Mouse (Mus musculus) neural tube, embryonic 13.5 days (tissue): ENCODE measurements at regions not wholly inside any gene's neighbourhood (a gene's known extent, or its start where the extent isn't known, plus 50 kb on each side); places are given as distances from the start of the nearest gene placed in this dataset.
A peak's percentile ranks its signal among the peaks of the same experiment; 100 is the strongest.
"Not testable (repeated sequence)": the region's sequence is repeated elsewhere in the genome, so short reads cannot be mapped to it uniquely, and the experiment has no call there.

Experiments used
- ATAC-seq: fragments of 200-750 bp; cut with Nextera tagmentation; 2 replicates; pipeline ENCODE4 v1.8.0; 2017; ENCODE audit warnings: low read depth, mild to moderate bottlenecking, moderate TSS enrichment, moderate library complexity
- H3K27ac ChIP-seq: fragments of 300-500 bp; sonication (generic); replicated peaks from 2 replicates; pipeline ENCODE4 v1.5.1; 2015; ENCODE audit warnings: moderate library complexity, mild to moderate bottlenecking, inconsistent platforms
- H3K27me3 ChIP-seq: fragments of 300-500 bp; sonication (generic); 2 replicates; pipeline ENCODE4 v1.6.1; 2015; ENCODE audit warnings: mild to moderate bottlenecking, inconsistent platforms
- H3K36me3 ChIP-seq: fragments of 300-500 bp; sonication (generic); 2 replicates; pipeline ENCODE4 v1.6.1; 2015; ENCODE audit warnings: mild to moderate bottlenecking, inconsistent platforms
- H3K4me1 ChIP-seq: fragments of 300-500 bp; sonication (generic); replicated peaks from 2 replicates; pipeline ENCODE4 v1.6.1; 2015; ENCODE audit warnings: inconsistent platforms
- H3K4me2 ChIP-seq: fragments of 300-500 bp; sonication (generic); 2 replicates; pipeline ENCODE4 v1.6.1; 2015; ENCODE audit warnings: inconsistent platforms, mild to moderate bottlenecking, moderate library complexity
- H3K4me3 ChIP-seq: fragments of 300-500 bp; sonication (generic); 2 replicates; pipeline ENCODE4 v1.5.1; 2015; ENCODE audit warnings: mild to moderate bottlenecking, inconsistent platforms
- H3K9ac ChIP-seq: fragments of 300-500 bp; sonication (generic); 2 replicates; pipeline ENCODE4 v1.6.1; 2015; ENCODE audit warnings: moderate library complexity, mild to moderate bottlenecking, inconsistent platforms
- H3K9me3 ChIP-seq: fragments of 300-500 bp; sonication (generic); 2 replicates; pipeline ENCODE4 v1.6.1; 2016; ENCODE audit warnings: inconsistent platforms
- WGBS: fragments of 180-500 bp; shearing (Covaris S2); methylation state at CpG from one replicate; pipeline ENCODE4 v1.1.7; 2015; 5-methylcytosine and 5-hydroxymethylcytosine counted together

DNA sequence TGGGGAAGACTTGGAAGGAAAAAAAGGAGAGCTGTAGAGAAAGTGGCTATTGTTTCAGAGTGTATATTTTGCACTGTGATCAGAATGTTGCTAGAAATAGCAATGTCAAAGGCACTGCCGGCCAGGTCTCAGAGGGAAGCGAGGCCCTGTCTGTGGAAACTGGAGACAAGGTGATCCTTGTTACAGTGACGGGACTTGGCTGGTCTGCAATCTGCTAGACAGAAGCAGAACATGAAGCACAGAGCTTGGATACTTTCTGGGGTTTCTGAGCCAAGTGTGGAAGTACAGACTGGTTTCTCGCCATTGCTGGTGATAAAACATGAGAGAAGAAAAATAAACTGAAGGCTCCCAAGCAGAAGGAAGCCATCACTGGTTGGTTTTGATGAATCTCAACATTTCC lies 198.3 kb upstream of the Slc7a14 start:
- Histone ChIP-seq H3K4me2 (no peak overlapping the region), H3K9me3 (0 out of 2 replicates have a peak, but pooled peaks cover 3% of the 10 kb centered on the region), H3K4me1 (no peaks in the 10 kb centered on the region), H3K9ac (no peak overlapping the region), H3K36me3 (no peaks in the 10 kb centered on the region), H3K27ac (no peak overlapping the region), H3K4me3 (no peak overlapping the region), H3K27me3 (no peaks in the 10 kb centered on the region)
- 93% methylated on average over 4 of the region's 4 CpGs for WGBS
- ATAC-seq: no peak

DNA sequence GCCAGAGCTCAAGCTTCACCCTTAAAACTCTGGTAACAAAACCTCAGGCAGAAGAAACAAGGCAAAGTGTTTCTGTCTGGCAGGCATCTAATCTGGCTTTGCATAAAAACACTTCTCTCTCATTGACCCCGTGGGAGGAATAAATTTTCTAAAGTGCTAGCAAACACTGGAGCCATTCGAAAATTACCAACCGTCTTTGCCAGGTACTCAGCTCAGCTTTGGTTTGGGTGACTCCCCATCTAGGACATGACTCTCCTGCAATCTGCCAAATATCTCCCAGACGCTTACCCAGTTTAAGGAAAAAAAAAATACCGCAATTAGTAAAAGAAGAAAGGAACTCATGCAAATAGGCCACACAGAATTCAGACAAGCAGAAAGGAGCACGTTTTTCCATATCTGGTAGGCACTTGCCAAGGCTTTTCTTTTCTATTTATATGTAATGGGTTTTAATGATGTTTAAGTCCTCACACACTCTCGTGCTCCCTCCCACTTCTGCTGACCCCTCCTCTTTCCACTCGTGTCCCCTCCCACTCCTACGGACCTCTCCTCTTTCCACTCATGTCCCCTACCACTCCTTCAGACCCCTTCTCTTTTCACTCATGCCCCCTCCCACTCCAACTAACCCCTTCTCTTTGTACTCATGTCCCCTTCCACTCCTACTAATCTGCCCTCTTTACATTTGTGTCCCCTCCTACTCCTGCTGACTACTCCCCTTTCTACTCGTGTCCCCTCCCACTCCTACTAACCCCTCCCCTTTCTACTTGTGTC lies 189.2 kb upstream of the Slc7a14 start:
- H3K27ac ChIP-seq: no peak overlapping the region
- ATAC-seq: no peak
- no peak overlapping the region for H3K4me2 ChIP-seq
- 69% methylated on average over 10 of the region's 10 CpGs for WGBS
- no peaks in the 10 kb centered on the region for H3K27me3 ChIP-seq
- H3K9ac ChIP-seq: no peak overlapping the region
- no peak overlapping the region for H3K4me3 ChIP-seq
- no peaks in the 10 kb centered on the region for H3K4me1 ChIP-seq
- H3K36me3 ChIP-seq: no peaks in the 10 kb centered on the region
- H3K9me3 ChIP-seq: 0 out of 2 replicates have a peak, but pooled peaks cover 8% of the 10 kb centered on the region

DNA sequence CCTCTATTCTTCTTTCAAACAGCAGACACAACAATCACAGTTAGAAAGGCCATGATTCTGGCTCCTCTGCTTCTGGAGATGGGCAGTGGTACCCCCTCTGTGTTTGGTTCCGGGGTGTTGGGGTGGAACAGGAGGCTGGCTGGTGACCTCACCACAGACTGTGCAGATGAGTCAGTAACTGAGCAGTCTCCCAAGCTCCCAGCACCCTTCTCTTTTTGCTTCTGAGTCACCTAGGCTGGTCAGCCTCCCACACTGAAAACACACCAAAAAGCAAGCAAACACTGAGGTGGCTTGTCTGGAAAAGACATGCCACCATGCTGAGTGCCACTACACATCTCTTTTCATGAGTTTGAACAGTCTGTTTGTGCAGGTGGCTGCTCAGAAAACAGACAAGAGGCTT lies 185.1 kb upstream of the Slc7a14 start:
- WGBS: 91% methylated on average over 1 of the region's 1 CpGs
- Histone ChIP-seq H3K27ac (no peak overlapping the region), H3K4me1 (no peaks in the 10 kb centered on the region)

DNA sequence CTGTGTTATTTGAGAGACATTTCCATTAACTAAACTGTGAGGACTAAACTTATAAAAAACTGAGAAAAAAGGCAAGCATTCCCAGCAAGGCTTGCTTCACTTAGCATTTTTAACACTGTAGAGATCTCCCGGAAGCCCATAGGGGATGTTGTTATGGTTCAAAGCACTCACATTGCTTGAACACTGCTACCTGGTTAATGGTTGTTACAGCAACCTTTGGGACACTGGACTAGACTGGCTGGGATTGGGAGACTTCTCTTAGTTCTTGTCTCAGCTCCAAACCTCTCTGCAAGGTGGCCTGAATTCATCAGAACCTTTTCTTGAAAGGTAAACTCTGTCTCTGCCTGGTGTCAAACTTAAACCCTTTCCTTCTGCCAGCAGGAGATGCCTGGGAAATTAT lies 184.5 kb upstream of the Slc7a14 start:
- 88% methylated on average over 1 of the region's 1 CpGs for WGBS
- Histone ChIP-seq H3K36me3 (no peaks in the 10 kb centered on the region), H3K4me1 (no peaks in the 10 kb centered on the region), H3K27me3 (no peaks in the 10 kb centered on the region), H3K9ac (no peak overlapping the region), H3K9me3 (0 out of 2 replicates have a peak, but pooled peaks cover 8% of the 10 kb centered on the region), H3K4me3 (no peak overlapping the region), H3K27ac (no peak overlapping the region), H3K4me2 (no peak overlapping the region)
- no peak for ATAC-seq

More for the DNA sequence above, 185.1 kb upstream of the Slc7a14 start:
- Histone ChIP-seq H3K9ac (no peak overlapping the region), H3K4me3 (no peak overlapping the region), H3K9me3 (0 out of 2 replicates have a peak, but pooled peaks cover 8% of the 10 kb centered on the region), H3K36me3 (no peaks in the 10 kb centered on the region), H3K27me3 (no peaks in the 10 kb centered on the region), H3K4me2 (no peak overlapping the region)
- no peak for ATAC-seq

DNA sequence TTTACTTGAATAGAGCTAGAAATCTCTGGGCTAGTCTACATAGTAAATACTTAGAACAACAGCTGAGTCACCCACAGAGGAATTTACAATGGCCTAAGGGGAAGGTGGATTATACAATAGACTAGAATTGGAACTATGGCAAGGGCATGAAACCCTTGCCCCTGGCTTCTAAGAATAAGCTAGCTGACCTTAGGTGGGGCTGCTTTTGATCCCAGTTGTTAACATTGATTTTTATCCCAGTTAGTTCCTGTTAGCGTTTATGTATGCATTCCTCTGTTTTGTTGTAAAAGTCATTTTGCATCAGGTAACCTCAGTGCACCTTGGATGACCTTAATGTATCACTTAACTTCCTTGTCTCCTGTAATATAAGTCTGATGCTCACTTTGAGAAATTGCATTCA lies 181.6 kb upstream of the Slc7a14 start:
- not testable (repeated sequence) for H3K9me3 ChIP-seq, ATAC-seq, H3K36me3 ChIP-seq, H3K4me3 ChIP-seq, H3K27ac ChIP-seq, H3K4me1 ChIP-seq, H3K27me3 ChIP-seq, H3K9ac ChIP-seq, H3K4me2 ChIP-seq
- WGBS: 89% methylated on average over 1 of the region's 1 CpGs

DNA sequence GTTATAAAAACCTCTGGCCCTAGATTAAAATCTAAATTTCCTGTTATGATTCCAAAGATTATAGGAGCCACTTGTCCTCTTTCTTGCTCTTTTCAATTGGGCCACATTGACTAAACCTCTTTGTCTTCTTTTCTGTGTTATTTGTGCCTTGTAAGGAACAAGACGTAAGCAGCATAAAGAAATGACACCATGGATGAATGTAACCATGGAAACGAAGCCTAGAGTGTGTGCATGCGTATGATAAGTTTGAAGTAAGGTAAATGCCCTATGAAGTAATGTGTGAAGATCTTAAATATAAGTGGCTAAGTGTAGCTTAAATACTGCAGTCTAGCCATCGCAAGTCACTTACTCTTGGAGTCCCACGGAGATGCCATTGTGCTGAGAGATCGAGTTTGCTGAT lies 177.4 kb upstream of the Slc7a14 start:
- H3K4me2 ChIP-seq: no peak overlapping the region
- H3K27me3 ChIP-seq: no peaks in the 10 kb centered on the region
- H3K4me1 ChIP-seq: no peaks in the 10 kb centered on the region
- H3K27ac ChIP-seq: no peak overlapping the region
- 82% methylated on average over 6 of the region's 6 CpGs for WGBS
- no peak for ATAC-seq
- no peak overlapping the region for H3K9ac ChIP-seq
- no peaks in the 10 kb centered on the region for H3K36me3 ChIP-seq
- no peak overlapping the region for H3K4me3 ChIP-seq
- no peaks in the 10 kb centered on the region for H3K9me3 ChIP-seq

DNA sequence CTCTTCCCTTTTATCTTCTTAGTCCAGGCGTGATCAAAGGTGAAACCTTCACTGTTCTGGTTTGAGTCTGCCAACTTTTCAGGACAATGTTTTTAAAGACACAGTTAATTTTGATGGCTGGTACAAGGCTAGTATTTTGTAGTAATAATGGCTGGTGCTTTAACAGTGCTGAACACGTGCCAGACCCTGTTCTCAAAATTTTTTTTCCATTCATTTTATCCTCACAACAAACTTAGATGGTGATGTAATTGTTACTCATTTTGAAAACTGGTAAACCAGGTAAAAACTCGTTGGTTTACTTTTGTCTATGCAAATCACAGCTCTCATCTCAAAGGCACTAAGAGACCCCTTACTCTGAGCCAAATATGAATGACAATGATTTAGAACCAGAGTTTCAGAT lies 171.8 kb upstream of the Slc7a14 start:
- Histone ChIP-seq H3K4me1 (no peaks in the 10 kb centered on the region), H3K36me3 (no peaks in the 10 kb centered on the region), H3K27ac (no peak overlapping the region), H3K4me3 (no peak overlapping the region), H3K9ac (no peak overlapping the region), H3K4me2 (no peak overlapping the region), H3K9me3 (no peaks in the 10 kb centered on the region), H3K27me3 (no peaks in the 10 kb centered on the region)
- ATAC-seq: no peak
- 67% methylated on average over 3 of the region's 3 CpGs for WGBS

GRCm38 (mm10) chr3:31467882-31468281 lies 157.7 kb upstream of the Slc7a14 start:
- Histone ChIP-seq H3K9ac (no peak overlapping the region), H3K27me3 (no peaks in the 10 kb centered on the region), H3K36me3 (no peaks in the 10 kb centered on the region), H3K9me3 (no peaks in the 10 kb centered on the region), H3K4me3 (no peak overlapping the region), H3K27ac (no peak overlapping the region), H3K4me2 (no peak overlapping the region), H3K4me1 (no peaks in the 10 kb centered on the region)
- 25% methylated on average over 1 of the region's 1 CpGs for WGBS
- ATAC-seq: no peak

DNA sequence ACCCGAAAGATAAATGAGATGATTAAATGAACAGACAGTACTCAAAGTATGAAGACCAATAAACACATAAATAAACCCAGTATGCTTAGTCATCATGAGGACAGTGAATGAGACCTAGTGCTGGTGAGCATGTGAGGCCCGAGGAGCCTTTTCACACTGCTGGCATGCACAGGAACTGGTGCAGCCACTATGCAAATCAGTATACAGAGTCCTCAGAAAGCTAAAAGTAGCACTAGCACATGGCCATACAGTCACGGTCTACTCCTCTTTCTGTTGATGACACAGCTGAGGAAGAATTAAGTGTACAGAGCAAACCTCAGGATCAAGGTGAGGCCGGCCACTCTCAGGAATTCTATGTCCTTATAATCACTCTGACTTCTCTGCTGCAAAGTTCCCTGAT lies 154.1 kb upstream of the Slc7a14 start:
- WGBS: 87% methylated on average over 4 of the region's 4 CpGs
- H3K4me3 ChIP-seq: no peak overlapping the region

DNA sequence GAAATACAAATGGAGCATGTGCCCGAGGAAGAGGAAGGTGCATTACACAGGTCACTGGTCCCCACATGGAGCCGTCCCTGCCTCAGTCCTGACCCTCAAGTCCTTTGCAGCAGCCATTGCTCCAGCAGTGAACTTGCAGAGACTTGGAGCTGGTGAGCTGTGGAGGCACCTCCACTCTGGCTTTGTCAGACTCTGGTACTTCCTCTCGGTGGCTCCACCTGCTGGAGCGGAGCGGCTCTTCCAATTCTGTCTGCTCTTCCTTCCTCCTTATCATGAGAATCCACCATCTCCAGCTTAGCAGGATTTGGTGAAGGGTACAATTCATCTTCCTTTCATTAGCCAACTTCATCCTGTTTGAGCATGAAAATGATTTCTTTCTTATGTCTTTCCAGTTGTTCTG lies 149.3 kb upstream of the Slc7a14 start:
- ATAC-seq: peak; percentile 32; the same call in 1 of the 2 replicates

More for the DNA sequence above, 154.1 kb upstream of the Slc7a14 start:
- no peak overlapping the region for H3K4me2 ChIP-seq
- H3K36me3 ChIP-seq: no peaks in the 10 kb centered on the region
- H3K9ac ChIP-seq: no peak overlapping the region
- no peak for ATAC-seq
- no peaks in the 10 kb centered on the region for H3K4me1 ChIP-seq
- no peaks in the 10 kb centered on the region for H3K9me3 ChIP-seq
- no peak overlapping the region for H3K27ac ChIP-seq
- no peaks in the 10 kb centered on the region for H3K27me3 ChIP-seq

GRCm38 (mm10) chr3:31457938-31458337 lies 147.8 kb upstream of the Slc7a14 start:
- H3K4me2 ChIP-seq: no peak overlapping the region
- whole genome bisulfite sequencing: 57% methylated on average over 3 of the region's 4 CpGs
- no peaks in the 10 kb centered on the region for H3K27me3 ChIP-seq
- H3K9me3 ChIP-seq: no peaks in the 10 kb centered on the region
- 0 out of 2 replicates have a peak, but pooled peaks have one; percentile 47 for ATAC-seq
- no peaks in the 10 kb centered on the region for H3K36me3 ChIP-seq
- no peak overlapping the region for H3K9ac ChIP-seq
- H3K4me3 ChIP-seq: no peak overlapping the region
- H3K4me1 ChIP-seq: no peaks in the 10 kb centered on the region
- no peak overlapping the region for H3K27ac ChIP-seq

More for the DNA sequence above, 149.3 kb upstream of the Slc7a14 start:
- Histone ChIP-seq H3K9me3 (no peaks in the 10 kb centered on the region), H3K36me3 (no peaks in the 10 kb centered on the region), H3K4me3 (no peak overlapping the region), H3K4me1 (no peaks in the 10 kb centered on the region), H3K27ac (no peak overlapping the region), H3K4me2 (no peak overlapping the region), H3K9ac (no peak overlapping the region), H3K27me3 (no peaks in the 10 kb centered on the region)
- WGBS: 75% methylated on average over 5 of the region's 5 CpGs

GRCm38 (mm10) chr3:31455031-31455430 lies 144.9 kb upstream of the Slc7a14 start:
- Histone ChIP-seq H3K27me3 (no peaks in the 10 kb centered on the region), H3K9ac (no peak overlapping the region), H3K9me3 (no peaks in the 10 kb centered on the region), H3K4me2 (no peak overlapping the region), H3K36me3 (no peaks in the 10 kb centered on the region), H3K4me1 (no peaks in the 10 kb centered on the region), H3K4me3 (no peak overlapping the region), H3K27ac (no peak overlapping the region)
- no peak for ATAC-seq
- WGBS: 76% methylated on average over 5 of the region's 5 CpGs

DNA sequence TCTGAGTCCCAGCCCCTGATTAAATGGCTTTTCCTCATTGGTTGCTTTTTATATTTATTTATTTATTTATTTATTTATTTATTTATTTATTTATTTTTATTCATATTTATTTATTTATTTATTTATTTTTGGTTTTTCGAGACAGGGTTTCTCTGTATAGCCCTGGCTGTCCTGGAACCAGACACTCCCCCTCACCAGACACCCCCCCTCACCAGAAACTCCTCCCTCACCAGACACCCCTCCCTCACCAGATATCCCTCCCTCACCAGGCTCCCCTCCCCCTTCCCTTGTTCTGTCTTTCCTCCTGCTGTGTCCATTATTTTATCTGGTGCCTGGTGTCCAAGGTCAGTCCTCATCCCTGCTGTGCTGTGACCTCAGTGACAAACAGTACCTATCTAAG lies 134.7 kb upstream of the Slc7a14 start:
- 100% methylated on average over 1 of the region's 1 CpGs for WGBS
- no peaks in the 10 kb centered on the region for H3K4me1 ChIP-seq
- ATAC-seq: no peak

More for the DNA sequence above, 134.7 kb upstream of the Slc7a14 start:
- H3K4me3 ChIP-seq: no peak overlapping the region
- no peak overlapping the region for H3K4me2 ChIP-seq
- H3K9ac ChIP-seq: no peak overlapping the region
- H3K27me3 ChIP-seq: no peaks in the 10 kb centered on the region
- no peak overlapping the region for H3K27ac ChIP-seq
- no peaks in the 10 kb centered on the region for H3K36me3 ChIP-seq
- H3K9me3 ChIP-seq: no peaks in the 10 kb centered on the region
